Mouse (Mus musculus): ENCODE measurements around the gene Unc119b. TPM values are rescaled to one million over a fixed set of nuclear protein-coding genes. Genes with fewer than 3 reads are reported as not detected.
"Not testable (repeated sequence)": the region's sequence is repeated elsewhere in the genome, so short reads cannot be mapped to it uniquely, and the experiment has no call there.

The Unc119b gene
- polyA plus RNA-seq, 1 experiment: 141 TPM

DNA sequence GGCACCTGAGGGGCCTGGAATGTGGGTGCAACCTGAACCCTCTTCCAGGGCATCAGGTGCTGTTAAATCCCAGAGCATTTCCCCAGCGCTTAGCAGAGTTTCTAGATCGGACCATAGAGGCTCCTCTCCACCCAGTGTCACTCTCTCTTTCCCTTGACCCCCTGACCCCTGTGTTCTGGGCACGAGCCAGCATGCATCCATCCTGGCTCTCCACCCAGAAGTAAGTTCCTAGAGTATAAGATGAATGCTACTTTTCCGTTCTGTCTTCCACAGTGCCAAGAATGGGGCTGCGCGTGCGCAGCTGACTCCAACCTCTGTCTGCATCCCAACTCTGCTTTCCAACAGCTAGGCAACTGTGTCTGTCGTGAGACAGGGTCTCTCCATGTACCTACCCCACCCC is 35.4 kb upstream of the Unc119b start:
- no peak for TF ChIP-seq CTCF (conservative IDR thresholded peaks at IDR 0.05; ENCODE audit: insufficient read depth, insufficient read length, low read depth, low read length)
- TF ChIP-seq POLR2A (IDR thresholded peaks at IDR 0.05; ENCODE audit: low read depth, low read length): no peak
- Histone ChIP-seq H3K27me3 (replicated peaks; ENCODE audit: control insufficient read depth, insufficient read depth, low read length) (no peaks in the 10 kb centered on the region), H3K27ac (ENCODE audit: insufficient read depth, low read depth, low read length) (no peak overlapping the region), H3K4me3 (ENCODE audit: insufficient read depth, low read depth, low read length) (no peak overlapping the region), H3K36me3 (ENCODE audit: control insufficient read depth, insufficient read depth, low read length) (no peaks in the 10 kb centered on the region), H3K4me1 (ENCODE audit: control insufficient read depth, insufficient read depth, low read length) (peaks cover 7% of the 10 kb centered on the region)
- 76% methylated on average over 8 of the region's 8 CpGs for WGBS
- DNase-seq: peak; percentile 74

DNA sequence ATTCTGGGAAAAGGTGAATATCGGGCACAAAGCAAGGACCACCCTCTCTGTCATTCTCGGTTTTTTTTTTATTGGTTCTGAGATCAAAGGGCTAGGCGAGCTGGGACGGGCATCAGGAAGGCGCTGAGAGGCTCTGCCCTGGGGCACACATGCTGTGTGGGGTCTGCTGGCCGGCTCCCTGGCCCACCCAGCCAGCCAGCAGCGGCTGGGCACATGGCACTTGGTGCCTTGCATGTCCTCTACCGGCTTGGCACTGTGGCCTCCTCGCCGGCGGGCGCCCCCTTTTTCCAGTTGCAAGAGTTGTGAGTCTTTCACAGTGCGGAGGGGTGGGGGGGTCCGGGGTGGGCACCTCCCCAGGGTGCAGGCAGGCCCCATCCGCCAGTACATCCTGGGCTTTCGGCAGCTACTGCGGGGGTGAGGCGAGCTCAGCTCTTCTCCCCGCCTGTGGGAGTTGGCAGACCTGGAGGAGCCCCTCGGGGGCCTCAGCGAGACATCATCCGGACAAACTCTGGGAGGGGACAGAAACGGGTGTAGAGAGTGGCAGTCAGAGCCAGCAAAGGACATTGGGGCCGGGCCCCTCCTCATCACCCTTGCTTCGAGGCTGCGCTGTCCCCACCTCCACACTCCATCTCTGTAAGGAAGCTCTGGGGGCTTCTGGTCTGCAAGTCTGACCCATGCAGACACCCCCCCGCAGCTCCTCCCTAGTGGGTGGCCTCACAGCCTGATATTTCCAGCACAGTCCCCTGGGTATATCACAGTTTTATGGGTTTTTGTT is 34.1 kb upstream of the Unc119b start:
- DNase-seq: no peak
- Histone ChIP-seq H3K4me1 (ENCODE audit: control insufficient read depth, insufficient read depth, low read length) (peaks cover 7% of the 10 kb centered on the region), H3K27ac (ENCODE audit: insufficient read depth, low read depth, low read length) (no peak overlapping the region), H3K27me3 (replicated peaks; ENCODE audit: control insufficient read depth, insufficient read depth, low read length) (no peaks in the 10 kb centered on the region), H3K4me3 (ENCODE audit: insufficient read depth, low read depth, low read length) (no peak overlapping the region), H3K36me3 (ENCODE audit: control insufficient read depth, insufficient read depth, low read length) (no peaks in the 10 kb centered on the region)
- TF ChIP-seq CTCF (conservative IDR thresholded peaks at IDR 0.05; ENCODE audit: insufficient read depth, insufficient read length, low read depth, low read length): no peak
- WGBS: 52% methylated on average over 27 of the region's 27 CpGs

DNA sequence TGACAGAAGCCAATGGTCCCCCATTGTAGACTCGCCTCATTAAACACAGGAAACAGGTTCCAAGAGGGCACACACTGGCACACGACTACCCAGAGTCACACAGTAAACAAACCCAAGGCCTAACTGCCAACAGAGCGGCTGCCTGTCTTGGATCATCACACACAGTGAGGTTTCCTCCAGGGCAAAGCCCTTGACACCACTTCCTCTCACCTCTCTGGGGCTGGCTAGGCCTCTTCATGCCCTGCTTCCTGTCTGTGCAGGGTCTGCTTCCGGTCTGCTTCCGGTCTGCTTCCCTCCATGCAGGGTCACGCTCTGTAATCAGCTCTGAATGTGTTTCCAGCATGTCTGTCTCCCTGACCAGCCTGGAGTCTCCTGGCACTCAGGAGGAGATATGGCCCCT is 32.6 kb upstream of the Unc119b start:
- no peak overlapping the region for H3K4me3 ChIP-seq (ENCODE audit: insufficient read depth, low read depth, low read length)
- H3K27me3 ChIP-seq (replicated peaks; ENCODE audit: control insufficient read depth, insufficient read depth, low read length): no peaks in the 10 kb centered on the region
- WGBS: 34% methylated on average over 6 of the region's 6 CpGs
- no peaks in the 10 kb centered on the region for H3K36me3 ChIP-seq (ENCODE audit: control insufficient read depth, insufficient read depth, low read length)
- TF ChIP-seq CTCF (conservative IDR thresholded peaks at IDR 0.05; ENCODE audit: insufficient read depth, insufficient read length, low read depth, low read length) (no peak), POLR2A (IDR thresholded peaks at IDR 0.05; ENCODE audit: low read depth, low read length) (no peak)
- DNase-seq: peak; percentile 66
- peaks cover 7% of the 10 kb centered on the region for H3K4me1 ChIP-seq (ENCODE audit: control insufficient read depth, insufficient read depth, low read length)
- H3K27ac ChIP-seq (ENCODE audit: insufficient read depth, low read depth, low read length): peak overlapping the region; percentile 56; the same call in 1 of the 2 replicates

DNA sequence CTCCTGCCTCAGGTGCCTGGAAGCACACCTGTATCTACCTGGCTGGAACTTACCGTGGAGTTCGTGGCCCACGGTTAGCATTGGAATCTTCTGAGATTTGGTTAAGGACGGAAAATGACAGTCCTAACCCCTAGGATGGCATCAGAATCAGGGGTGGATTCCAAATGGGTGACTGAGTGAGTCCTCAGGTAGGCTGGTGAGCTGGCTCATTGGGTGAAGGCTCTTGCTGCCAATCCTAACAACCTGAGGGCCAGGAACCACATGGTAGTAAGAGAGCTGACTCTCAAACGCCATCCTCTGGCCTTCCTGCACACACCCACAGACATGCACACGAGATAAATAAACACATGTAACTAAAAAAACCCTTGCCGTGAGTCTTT is 32.0 kb upstream of the Unc119b start:
- 61% methylated on average over 7 of the region's 7 CpGs for WGBS
- H3K27ac ChIP-seq (ENCODE audit: insufficient read depth, low read depth, low read length): peak overlapping the region; percentile 37; the same call in 1 of the 2 replicates
- no peak overlapping the region for H3K4me3 ChIP-seq (ENCODE audit: insufficient read depth, low read depth, low read length)
- DNase-seq: no peak
- TF ChIP-seq CTCF (conservative IDR thresholded peaks at IDR 0.05; ENCODE audit: insufficient read depth, insufficient read length, low read depth, low read length): no peak
- TF ChIP-seq POLR2A (IDR thresholded peaks at IDR 0.05; ENCODE audit: low read depth, low read length): no peak
- H3K36me3 ChIP-seq (ENCODE audit: control insufficient read depth, insufficient read depth, low read length): no peaks in the 10 kb centered on the region
- no peaks in the 10 kb centered on the region for H3K27me3 ChIP-seq (replicated peaks; ENCODE audit: control insufficient read depth, insufficient read depth, low read length)
- H3K4me1 ChIP-seq (ENCODE audit: control insufficient read depth, insufficient read depth, low read length): peaks cover 7% of the 10 kb centered on the region

DNA sequence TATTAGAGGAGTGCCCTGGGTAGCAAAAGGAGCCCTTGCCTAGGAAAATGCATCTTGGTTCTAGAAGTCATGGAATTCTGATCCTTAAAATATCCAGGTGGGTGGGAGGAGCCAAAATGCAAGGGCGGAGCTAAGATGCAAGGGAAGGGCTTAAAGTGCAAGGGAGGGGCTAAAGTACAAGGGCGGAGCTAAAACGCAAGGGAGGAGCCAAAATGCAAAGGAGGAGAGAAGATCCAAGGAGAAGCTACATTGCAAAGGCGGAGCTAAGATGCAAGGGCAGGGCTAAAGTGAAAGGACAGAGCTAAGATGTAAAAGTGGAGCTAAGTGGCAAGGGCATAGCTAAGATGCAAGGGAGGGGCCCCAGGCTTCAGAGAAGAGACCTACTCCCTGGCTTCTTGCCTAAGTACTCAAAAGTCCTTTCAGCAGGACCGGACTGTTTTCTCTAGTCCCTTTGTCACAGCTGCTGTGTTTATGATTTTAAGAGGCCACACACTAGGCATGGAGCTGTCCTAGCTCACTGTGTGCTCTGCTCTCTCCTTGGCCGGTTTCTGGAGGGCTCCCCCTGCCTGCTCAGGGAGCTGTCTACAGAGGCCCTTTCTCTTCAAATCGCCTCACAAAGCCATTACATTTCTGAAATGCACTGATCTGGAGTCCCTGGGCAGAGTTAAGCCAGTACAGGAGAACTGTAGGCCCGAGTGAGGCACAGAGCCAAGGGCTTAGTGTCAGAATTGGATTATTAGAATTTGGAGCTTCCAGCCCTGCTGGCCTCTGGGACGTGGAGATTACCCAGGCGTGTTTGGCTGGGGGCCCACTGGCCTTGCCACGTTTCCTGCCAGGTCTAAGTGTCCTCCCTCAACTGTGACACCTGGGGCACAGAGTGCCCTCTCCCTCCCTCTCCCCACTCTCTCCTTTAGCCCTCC is 31.4 kb upstream of the Unc119b start:
- no peak for TF ChIP-seq CTCF (conservative IDR thresholded peaks at IDR 0.05; ENCODE audit: insufficient read depth, insufficient read length, low read depth, low read length)
- Histone ChIP-seq H3K4me3 (ENCODE audit: insufficient read depth, low read depth, low read length) (no peak overlapping the region), H3K27me3 (replicated peaks; ENCODE audit: control insufficient read depth, insufficient read depth, low read length) (no peaks in the 10 kb centered on the region), H3K36me3 (ENCODE audit: control insufficient read depth, insufficient read depth, low read length) (no peaks in the 10 kb centered on the region), H3K27ac (ENCODE audit: insufficient read depth, low read depth, low read length) (peak overlapping the region; percentile 37; the same call in 1 of the 2 replicates), H3K4me1 (ENCODE audit: control insufficient read depth, insufficient read depth, low read length) (peaks cover 7% of the 10 kb centered on the region)
- DNase-seq: peak; percentile 89
- WGBS: 50% methylated on average over 11 of the region's 11 CpGs

DNA sequence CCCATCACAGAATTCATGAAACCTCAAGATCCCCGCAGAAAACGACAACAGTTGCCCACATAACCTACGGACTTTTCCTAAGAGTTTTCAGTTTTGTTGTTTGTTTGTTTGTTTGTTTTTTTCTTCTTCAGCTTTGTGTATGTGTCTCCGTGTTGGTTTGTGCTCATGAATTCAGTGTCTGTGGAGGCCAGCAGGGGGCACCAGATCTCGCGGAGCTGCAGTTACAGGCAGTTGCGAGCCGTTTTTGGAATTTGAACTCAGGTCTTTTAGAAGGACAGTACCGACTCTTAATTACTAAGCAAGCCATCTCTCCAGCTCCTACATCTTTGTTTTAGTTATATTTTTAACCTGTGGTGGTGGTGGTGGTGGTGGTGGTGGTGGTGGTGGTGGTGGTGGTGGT is 30.6 kb upstream of the Unc119b start:
- no peaks in the 10 kb centered on the region for H3K27me3 ChIP-seq (replicated peaks; ENCODE audit: control insufficient read depth, insufficient read depth, low read length)

DNA sequence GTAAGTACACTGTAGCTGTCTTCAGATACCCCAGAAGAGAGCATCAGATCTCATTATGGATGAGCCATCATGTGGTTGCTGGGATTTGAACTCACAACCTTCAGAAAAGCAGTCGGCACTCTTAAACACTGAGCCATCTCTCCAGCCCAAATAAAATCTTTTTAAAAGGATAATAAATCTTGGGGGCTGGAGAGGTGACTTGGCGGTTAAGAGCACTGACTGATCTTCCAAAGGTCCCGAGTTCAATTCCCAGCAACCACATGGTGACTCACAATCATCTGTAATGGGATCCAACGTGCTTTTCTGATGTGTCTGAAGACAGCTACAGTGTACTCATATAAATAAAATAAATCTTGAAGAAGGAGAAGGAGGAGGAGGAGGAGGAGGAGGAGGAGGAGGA is 29.7 kb upstream of the Unc119b start:
- not testable (repeated sequence) for H3K4me1 ChIP-seq (ENCODE audit: control insufficient read depth, insufficient read depth, low read length); H3K27ac ChIP-seq (ENCODE audit: insufficient read depth, low read depth, low read length); H3K36me3 ChIP-seq (ENCODE audit: control insufficient read depth, insufficient read depth, low read length); H3K4me3 ChIP-seq (ENCODE audit: insufficient read depth, low read depth, low read length); DNase-seq; H3K27me3 ChIP-seq (replicated peaks; ENCODE audit: control insufficient read depth, insufficient read depth, low read length)
- WGBS: 72% methylated on average over 4 of the region's 4 CpGs

More for the DNA sequence above, 30.6 kb upstream of the Unc119b start:
- DNase-seq: no peak
- H3K4me1 ChIP-seq (ENCODE audit: control insufficient read depth, insufficient read depth, low read length): peaks cover 7% of the 10 kb centered on the region
- H3K27ac ChIP-seq (ENCODE audit: insufficient read depth, low read depth, low read length): no peak overlapping the region
- no peak overlapping the region for H3K4me3 ChIP-seq (ENCODE audit: insufficient read depth, low read depth, low read length)
- H3K36me3 ChIP-seq (ENCODE audit: control insufficient read depth, insufficient read depth, low read length): no peaks in the 10 kb centered on the region
- TF ChIP-seq CTCF (conservative IDR thresholded peaks at IDR 0.05; ENCODE audit: insufficient read depth, insufficient read length, low read depth, low read length) (peak; percentile 54), POLR2A (IDR thresholded peaks at IDR 0.05; ENCODE audit: low read depth, low read length) (no peak)
- WGBS: 72% methylated on average over 9 of the region's 9 CpGs

Measured in kidney, adult 2 months (tissue).